Mouse (Mus musculus) thymus, postnatal 10 days (tissue): ENCODE results near the gene Marc1.

Experiments used
- DNase-seq, 2 experiments: peaks; one replicate each; pipeline ENCODE4 v3.0.0; 2021; ENCODE audit warnings: low spot score in 2 of 2

Gene Marc1

GRCm38 (mm10) chr1:184810780-184811575 is at the start of gene Marc1:
TSS of gene Marc1 (minus strand) at chr1:184811313.
- no peak for DNase-seq

DNA sequence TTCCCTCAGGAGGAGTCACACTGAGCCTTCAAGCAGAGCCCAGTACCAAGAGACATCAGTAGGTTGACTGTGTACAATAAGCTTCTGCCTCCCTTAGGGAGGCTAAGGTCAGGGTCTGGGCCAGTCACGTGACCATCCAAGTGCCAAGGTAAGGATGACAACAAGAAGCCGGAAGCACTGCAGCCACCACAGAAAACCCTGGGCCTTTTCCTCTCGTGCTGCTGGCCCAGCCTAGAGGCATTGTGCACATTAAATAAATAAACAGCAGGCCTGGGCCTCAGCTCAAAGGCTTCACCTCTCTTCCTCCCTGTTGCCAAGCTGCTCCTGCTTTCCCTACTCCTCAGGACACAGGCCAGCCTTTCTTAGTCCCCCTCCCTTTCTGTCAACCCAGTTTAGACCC is 49.2 kb upstream of the Marc1 start:
- no peak for DNase-seq

DNA sequence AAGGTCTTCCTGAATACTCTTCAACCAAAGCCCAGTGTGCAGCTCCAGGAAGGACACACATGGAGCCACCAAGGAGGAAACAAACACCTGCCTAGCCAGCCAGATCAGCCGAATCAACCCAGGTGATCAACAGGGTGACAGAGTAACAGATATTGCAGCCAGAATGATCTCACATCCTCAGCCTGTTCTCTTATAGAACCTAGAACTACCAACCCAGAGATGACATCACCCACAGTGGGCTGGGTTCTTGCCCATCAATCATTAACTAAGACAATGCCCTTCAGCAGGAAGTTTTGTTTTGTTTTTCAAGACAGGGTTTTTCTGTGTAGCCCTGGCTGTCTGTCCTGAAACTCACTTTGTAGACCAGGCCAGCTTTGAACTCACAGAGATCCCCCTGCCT is 47.1 kb upstream of the Marc1 start:
- no peak for DNase-seq

- DNase-seq, result no peak
Observed at GRCm38 (mm10) chr1:184857216-184857615, 46.1 kb upstream of the Marc1 start.

GRCm38 (mm10) chr1:184853922-184854321 is 42.8 kb upstream of the Marc1 start:
- no peak for DNase-seq

DNA sequence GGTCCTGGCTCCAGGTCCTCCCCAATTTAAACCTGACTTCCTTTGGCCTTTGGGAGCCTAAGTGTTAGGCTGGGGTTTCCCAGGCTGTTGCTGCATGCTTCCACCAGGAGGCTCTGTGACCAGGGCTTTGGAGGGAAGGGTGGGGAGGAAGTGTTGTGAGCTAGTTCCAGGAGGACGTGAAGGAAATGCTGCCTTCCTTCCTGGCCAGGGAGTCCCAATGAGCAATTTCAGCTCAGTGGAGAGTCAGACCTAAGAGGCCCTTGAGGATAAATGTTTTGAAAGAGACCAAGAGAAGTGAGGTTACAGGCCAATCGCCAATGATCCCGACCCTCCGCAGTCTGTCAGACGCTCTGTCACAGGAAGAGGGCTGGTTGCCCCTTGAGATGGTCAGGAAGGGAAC is 42.2 kb upstream of the Marc1 start:
- DNase-seq, result peak; percentile 39 to 71

- peak; percentile 29 to 55 for DNase-seq
Observed at GRCm38 (mm10) chr1:184851741-184852618, 40.9 kb upstream of the Marc1 start.

DNA sequence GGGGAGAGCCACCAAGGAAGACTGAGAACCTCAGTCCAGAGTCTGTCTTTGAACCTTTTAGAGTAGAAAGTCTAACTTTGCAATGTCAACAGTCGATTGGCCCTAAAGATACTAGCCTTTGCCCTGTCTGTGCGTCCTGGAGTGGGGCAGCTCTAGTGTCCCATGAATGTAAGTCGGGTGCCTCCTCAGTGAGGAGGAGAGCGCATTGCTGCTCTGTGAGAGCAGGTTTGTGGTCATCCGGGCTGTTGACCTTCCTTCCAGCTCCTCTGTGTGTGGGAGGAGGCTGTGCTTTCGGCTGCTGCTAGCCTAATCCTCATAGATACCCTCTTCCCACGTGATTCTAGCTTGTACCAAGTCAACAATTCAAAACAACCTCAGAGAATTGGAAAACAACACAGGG is 40.1 kb upstream of the Marc1 start:
- no peak for DNase-seq

DNA sequence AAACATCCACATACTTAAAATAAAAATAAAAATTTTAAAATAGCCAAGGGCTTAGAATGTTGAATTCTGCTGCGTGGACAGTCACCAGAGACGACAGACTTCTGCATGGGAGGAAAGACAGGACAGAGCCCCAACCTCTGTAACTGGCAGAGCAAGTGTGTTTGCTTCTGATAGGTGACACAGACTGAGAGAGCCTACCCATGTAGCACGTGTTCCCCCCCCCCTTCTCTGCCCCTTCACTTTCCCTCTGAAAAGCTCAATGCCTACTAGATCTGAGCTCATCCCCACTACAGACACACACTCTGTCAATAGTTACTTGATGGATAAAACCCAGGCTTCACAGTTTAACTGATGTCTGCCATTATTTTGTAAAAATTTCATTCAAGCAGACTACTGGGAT is 35.9 kb upstream of the Marc1 start:
- no peak for DNase-seq

DNA sequence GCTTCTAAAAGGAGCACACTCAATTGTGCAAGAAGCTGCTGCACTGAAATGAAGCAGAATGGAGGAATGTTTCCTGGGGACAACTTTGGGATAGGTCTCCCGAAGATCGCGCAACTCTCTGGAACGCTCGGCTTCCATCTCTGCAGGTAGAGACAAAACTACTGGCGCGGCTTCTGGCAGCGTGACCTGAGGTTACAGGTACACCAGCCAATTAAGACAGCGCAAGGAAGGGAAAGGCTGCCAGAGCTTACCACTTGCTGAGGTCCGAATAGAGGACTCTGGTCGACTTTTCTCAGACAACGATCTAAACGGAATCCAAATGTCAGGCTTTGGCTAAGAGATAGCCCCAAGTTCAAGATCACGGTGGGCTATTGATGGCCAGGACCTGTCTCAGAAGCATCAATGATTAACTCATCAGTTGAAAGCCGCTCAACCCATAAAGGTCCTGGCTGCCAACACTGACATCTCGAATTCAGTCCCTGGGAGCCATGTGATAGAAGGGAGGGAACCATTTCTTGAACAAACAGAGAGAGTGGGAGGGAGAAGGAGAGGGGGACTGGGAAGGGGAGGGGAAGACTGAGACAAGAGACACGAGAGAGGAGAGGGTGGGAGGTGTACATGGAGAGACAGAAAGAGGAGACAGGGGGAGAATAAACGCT is 35.1 kb upstream of the Marc1 start, which contains the start of gene Marc2:
TSS of gene Marc2 (minus strand) at position 360 of the 659 bp plus-strand sequence.
- no peak for DNase-seq

DNA sequence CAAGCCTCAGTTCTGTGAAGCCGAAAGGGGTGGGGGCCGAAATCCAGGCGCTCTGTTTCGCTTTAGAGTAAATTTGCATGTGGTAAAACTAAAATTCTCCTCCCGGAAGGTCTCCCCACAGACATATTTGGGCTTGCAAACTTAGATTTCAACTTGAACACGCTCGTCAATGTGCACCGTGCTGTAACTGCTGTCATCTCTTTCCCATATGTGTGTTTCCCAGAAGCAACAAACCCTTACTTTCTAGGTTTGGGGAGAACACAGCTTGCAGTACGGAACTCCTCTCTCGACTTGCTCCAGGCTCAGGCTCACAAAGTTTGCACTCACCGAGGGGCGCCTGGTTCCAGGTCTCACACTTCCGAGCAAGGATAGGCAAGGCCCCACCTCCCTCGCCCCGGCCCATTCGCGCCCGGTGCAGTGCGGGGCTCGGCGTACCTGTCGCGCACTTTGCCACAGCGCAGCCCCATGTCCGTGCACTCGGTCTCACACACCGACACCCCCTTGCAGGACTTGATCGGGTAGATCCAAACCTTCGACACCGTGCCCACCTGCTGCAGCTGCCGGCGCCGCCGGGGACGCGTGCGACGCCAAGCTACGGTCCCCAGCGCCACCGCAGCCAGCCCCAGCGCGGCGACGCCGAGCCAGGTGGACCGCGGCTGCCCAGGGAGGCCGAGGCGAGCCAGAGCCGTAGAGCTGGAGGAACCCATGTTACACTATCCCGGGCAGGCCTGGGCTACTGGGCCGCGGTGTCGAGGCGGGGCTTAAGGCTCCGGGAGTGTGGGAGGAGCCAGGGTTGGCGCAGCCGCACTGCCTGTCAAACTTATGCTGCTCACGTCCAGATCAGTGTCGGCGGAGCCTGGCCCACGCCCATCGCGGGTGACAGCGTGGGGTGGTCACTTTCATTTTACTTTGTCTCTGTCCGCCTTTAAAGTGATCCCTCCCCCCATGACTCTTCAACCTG is 34.3 kb upstream of the Marc1 start:
- peak; percentile 71 to 75 for DNase-seq

DNA sequence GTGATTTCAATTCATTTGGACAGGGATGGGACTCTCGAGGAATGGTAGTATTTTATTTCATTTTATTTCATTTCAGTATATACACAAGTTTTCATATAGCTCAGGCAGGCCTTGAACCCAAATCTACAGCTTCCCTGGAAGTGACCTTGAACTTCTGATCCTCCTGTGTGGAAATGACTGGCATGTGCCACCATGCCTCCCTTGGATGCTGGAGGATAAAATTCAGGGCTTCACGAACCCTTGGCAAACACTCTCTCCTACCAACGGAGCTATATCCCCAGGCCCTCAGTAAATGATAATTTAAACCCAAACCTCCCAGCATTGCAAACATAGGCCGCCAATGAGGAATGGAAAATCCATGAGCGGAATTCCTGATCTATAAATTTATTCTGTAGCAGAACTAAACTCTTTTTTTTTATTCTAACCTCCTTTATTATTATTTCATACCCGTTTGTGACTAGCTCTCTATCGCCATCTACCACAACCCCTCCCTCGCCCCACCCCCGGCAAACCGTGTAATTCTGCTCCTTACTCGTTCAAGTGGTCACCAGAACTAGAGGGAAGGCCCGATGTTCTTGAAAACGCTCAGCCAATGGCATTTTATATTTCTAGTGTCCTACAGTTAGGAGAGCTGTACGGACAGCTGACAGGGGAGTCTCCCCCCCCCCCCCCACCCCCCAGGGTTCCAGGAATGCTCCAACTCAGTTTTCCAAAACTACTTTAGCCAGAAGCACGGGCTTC is 33.4 kb upstream of the Marc1 start:
- peak; percentile 17 to 21 for DNase-seq

- no peak for DNase-seq
Observed at GRCm38 (mm10) chr1:184837649-184838048, 26.5 kb upstream of the Marc1 start.

- no peak for DNase-seq
Observed at GRCm38 (mm10) chr1:184836350-184836749, 25.2 kb upstream of the Marc1 start.

GRCm38 (mm10) chr1:184833499-184833898 is 22.4 kb upstream of the Marc1 start:
- DNase-seq, result no peak

DNA sequence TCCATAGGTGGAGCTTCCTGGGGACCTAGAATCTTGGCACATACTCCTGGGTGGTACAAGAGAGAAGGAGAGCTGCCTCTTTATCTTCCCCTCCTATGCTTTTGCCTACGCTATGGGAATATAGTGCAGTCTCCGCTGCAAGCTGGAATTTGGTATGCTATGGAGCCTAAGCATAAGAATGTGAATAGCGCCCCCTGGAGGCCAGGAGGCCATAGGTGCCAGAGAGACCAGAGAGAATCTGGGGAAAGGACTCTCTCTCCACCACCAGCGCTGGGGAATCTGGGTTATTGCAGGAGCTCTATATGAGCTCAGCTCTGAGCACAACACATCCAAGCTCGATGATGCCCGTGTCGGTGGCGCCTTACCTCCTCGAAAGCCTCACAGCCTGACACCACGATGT is 21.1 kb upstream of the Marc1 start:
- DNase-seq, result no peak

- no peak for DNase-seq
Observed at GRCm38 (mm10) chr1:184829897-184830296, 18.8 kb upstream of the Marc1 start.

- no peak for DNase-seq
Observed at GRCm38 (mm10) chr1:184827175-184827701, 16.1 kb upstream of the Marc1 start.

- DNase-seq, result no peak
Observed at GRCm38 (mm10) chr1:184825093-184825492, 14.0 kb upstream of the Marc1 start.

GRCm38 (mm10) chr1:184824439-184824851 is 13.3 kb upstream of the Marc1 start:
- peak; percentile 51 to 84 for DNase-seq
